Mouse (Mus musculus) mouse embryonic stem cell (cell line): Measurements from ENCODE around the gene Bfar.
"Not testable (repeated sequence)": the region's sequence is repeated elsewhere in the genome, so short reads cannot be mapped to it uniquely, and the experiment has no call there.

Source experiments
- in situ Hi-C, 2 experiments: fragments of 300-500 bp; cut with MboI; formaldehyde crosslinking; loops; 1 replicate in 1 of 2; 3 replicates in 1 of 2; pipeline ENCODE4 v1.14.3; 2019 to 2020; ENCODE audit warnings: low sequenced_read_pairs in 2 of 2, low pct_unique_long_range_greater_than_20kb in 1 of 2, mixed read lengths in 1 of 2; ENCODE audit not compliant: unreplicated experiment in 1 of 2

Gene Bfar

GRCm38 (mm10) chr16:13704676-13705075 lies 33.0 kb downstream of the Bfar start:
- in situ Hi-C loops, result no loop called here

- in situ Hi-C loops, result no loop called here
These were observed 43.3 kb downstream of the Bfar start for GRCm38 (mm10) chr16:13714910-13715309.

GRCm38 (mm10) chr16:13716821-13717553 lies 45.3 kb downstream of the Bfar start:
- in situ Hi-C loops, result no loop called here

GRCm38 (mm10) chr16:13722937-13723336 lies 51.3 kb downstream of the Bfar start:
- in situ Hi-C loops, result no loop called here

GRCm38 (mm10) chr16:13727811-13728335 lies 56.2 kb downstream of the Bfar start:
- in situ Hi-C loops, result no loop called here

- in situ Hi-C loops, result no loop called here
These were observed 57.8 kb downstream of the Bfar start for GRCm38 (mm10) chr16:13729428-13729827.

- in situ Hi-C loops, result no loop called here
These were observed 58.9 kb downstream of the Bfar start, which contains the start of gene Pla2g10 for GRCm38 (mm10) chr16:13730285-13731255. Gene Pla2g10 (minus strand): TSS chr16:13730983.

GRCm38 (mm10) chr16:13732786-13733185 lies 61.1 kb downstream of the Bfar start:
- in situ Hi-C loops, result no loop called here

GRCm38 (mm10) chr16:13733518-13734137 lies 62.0 kb downstream of the Bfar start:
- in situ Hi-C loops, result no loop called here

GRCm38 (mm10) chr16:13735977-13736376 lies 64.3 kb downstream of the Bfar start:
- in situ Hi-C loops, result no loop called here

GRCm38 (mm10) chr16:13739044-13739443 lies 67.4 kb downstream of the Bfar start:
- in situ Hi-C loops, result not testable (repeated sequence)

- in situ Hi-C loops, result no loop called here
These were observed 69.2 kb downstream of the Bfar start for GRCm38 (mm10) chr16:13740844-13741243.

GRCm38 (mm10) chr16:13747708-13748107 lies 76.0 kb downstream of the Bfar start:
- in situ Hi-C loops, result no loop called here

GRCm38 (mm10) chr16:13748124-13748523 lies 76.5 kb downstream of the Bfar start:
- in situ Hi-C loops, result no loop called here

- in situ Hi-C loops, result not testable (repeated sequence)
These were observed 77.2 kb downstream of the Bfar start for GRCm38 (mm10) chr16:13748813-13749212.

GRCm38 (mm10) chr16:13749306-13749705 lies 77.6 kb downstream of the Bfar start:
- in situ Hi-C loops, result no loop called here

- in situ Hi-C loops, result no loop called here
These were observed 78.3 kb downstream of the Bfar start for GRCm38 (mm10) chr16:13749981-13750380.

- in situ Hi-C loops, result no loop called here
These were observed 79.0 kb downstream of the Bfar start for GRCm38 (mm10) chr16:13750626-13751025.
